Mouse (Mus musculus): ENCODE measurements around the gene Ctnnb1. TPM values are rescaled to one million over a fixed set of nuclear protein-coding genes. Genes with fewer than 3 reads are reported as not detected.

Ctnnb1 gene
- polyA plus RNA-seq, 1 experiment from 2014 or later: 629 TPM

DNA sequence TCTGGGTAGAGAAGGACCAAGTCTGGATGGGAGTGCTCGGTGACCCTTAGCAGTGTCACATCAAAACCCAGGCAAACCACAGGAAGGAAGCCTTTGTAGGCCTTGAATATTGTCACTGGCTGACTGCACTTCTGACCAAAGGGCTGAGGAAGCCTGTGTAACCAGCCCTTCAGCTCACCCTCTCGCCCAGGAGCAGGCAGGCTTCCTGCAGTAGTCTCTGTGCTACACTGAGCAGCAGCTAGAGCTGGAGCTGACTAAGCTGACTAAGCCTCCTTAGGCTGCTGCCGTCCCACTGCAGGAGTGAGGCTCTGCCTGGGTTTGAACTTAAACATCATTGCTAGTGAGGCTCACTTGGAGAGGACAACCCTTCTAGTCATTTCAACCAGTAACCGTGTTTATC, 31.6 kb downstream of the Ctnnb1 start:
- H3K4me3 ChIP-seq (ENCODE audit: low read depth, low read length): no peak overlapping the region
- no peak for DNase-seq (ENCODE audit: low spot score)
- no peak overlapping the region for H3K27ac ChIP-seq (ENCODE audit: low read depth)
- ATAC-seq (replicated peaks; ENCODE audit: low FRiP score, low TSS enrichment, low read depth): no peak
- 81% methylated on average over 4 of the region's 4 CpGs for WGBS
- no peak overlapping the region for H3K4me2 ChIP-seq (ENCODE audit: low read length)
- no peaks in the 10 kb centered on the region for H3K4me1 ChIP-seq (replicated peaks; ENCODE audit: control insufficient read depth, insufficient read depth, low read length)
- no peaks in the 10 kb centered on the region for H3K27me3 ChIP-seq (replicated peaks; ENCODE audit: control insufficient read depth, insufficient read depth, low read length)
- H3K9me3 ChIP-seq (ENCODE audit: control insufficient read depth, low read length): no peaks in the 10 kb centered on the region
- peaks cover 99% of the 10 kb centered on the region for H3K36me3 ChIP-seq (ENCODE audit: control insufficient read depth, insufficient read depth, low read length)
- no peak overlapping the region for H3K9ac ChIP-seq (ENCODE audit: low read length)

DNA sequence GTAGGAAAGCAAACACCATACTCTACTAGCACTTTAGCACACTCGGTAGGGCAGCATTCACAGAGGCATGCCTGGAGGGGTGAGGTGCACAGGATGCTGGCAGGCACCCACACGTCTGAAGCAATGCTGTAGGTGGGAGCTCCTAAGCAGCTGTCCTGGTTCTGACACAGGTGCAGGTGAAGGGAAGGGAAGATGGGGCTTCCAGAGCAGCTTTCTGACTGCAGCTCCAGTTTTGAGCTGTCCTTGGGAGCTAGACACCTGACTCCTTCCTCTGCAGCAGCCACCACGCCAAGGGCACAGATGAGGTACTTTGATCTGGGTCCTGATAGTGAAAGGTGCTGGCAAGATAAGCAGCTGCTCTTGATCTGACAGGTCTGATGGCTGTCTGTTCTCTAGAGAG, 32.5 kb downstream of the Ctnnb1 start:
- no peak overlapping the region for H3K27ac ChIP-seq (ENCODE audit: low read depth)
- ATAC-seq (replicated peaks; ENCODE audit: low FRiP score, low TSS enrichment, low read depth) (no peak), DNase-seq (ENCODE audit: low spot score) (no peak)
- no peak overlapping the region for H3K4me2 ChIP-seq (ENCODE audit: low read length)
- no peak overlapping the region for H3K4me3 ChIP-seq (ENCODE audit: low read depth, low read length)
- H3K4me1 ChIP-seq (replicated peaks; ENCODE audit: control insufficient read depth, insufficient read depth, low read length): no peaks in the 10 kb centered on the region
- H3K36me3 ChIP-seq (ENCODE audit: control insufficient read depth, insufficient read depth, low read length): peaks cover 99% of the 10 kb centered on the region
- no peaks in the 10 kb centered on the region for H3K27me3 ChIP-seq (replicated peaks; ENCODE audit: control insufficient read depth, insufficient read depth, low read length)
- 69% methylated on average over 3 of the region's 3 CpGs for WGBS
- no peaks in the 10 kb centered on the region for H3K9me3 ChIP-seq (ENCODE audit: control insufficient read depth, low read length)
- H3K9ac ChIP-seq (ENCODE audit: low read length): no peak overlapping the region

DNA sequence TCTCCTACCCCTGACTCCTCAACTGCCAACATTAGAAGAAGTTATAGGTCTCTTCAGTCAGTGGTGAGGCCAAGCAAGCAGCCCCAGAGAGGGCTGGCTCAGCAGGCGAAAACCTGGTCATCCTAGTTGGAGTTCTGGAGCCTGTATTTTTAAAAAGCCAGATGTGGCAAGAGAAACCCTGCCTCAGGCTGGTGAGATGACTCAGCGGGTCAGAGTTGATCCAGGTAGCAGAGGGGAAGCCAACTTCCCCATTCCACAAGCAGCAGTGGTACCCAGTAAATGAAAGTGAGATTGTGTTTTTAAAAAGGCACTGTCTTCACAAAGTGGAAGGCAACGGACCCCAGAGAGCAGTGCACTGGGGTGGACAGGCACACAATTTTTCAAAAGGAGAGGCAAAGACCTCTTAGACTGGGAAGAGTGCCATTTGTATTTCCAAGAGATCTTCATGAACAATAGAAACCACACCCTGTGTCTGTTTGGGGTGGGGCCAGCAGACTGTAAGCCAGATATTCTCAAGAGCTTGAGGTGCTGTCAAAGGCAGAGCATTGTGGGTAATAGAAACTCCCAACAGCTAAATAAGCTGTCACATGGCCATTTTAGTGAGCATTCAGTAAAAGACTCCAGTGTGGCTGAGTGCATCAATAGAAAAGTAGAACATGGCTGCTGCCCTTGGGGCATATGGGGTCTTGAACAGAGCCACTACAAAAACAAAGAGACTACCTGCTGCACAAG, 33.1 kb downstream of the Ctnnb1 start:
- WGBS: 79% methylated on average over 3 of the region's 3 CpGs
- H3K27me3 ChIP-seq (replicated peaks; ENCODE audit: control insufficient read depth, insufficient read depth, low read length): no peaks in the 10 kb centered on the region
- H3K4me3 ChIP-seq (ENCODE audit: low read depth, low read length): no peak overlapping the region
- H3K4me1 ChIP-seq (replicated peaks; ENCODE audit: control insufficient read depth, insufficient read depth, low read length): no peaks in the 10 kb centered on the region
- no peak overlapping the region for H3K9ac ChIP-seq (ENCODE audit: low read length)
- no peak overlapping the region for H3K4me2 ChIP-seq (ENCODE audit: low read length)
- DNase-seq (ENCODE audit: low spot score) (no peak), ATAC-seq (replicated peaks; ENCODE audit: low FRiP score, low TSS enrichment, low read depth) (no peak)
- no peak overlapping the region for H3K27ac ChIP-seq (ENCODE audit: low read depth)
- peaks cover 99% of the 10 kb centered on the region for H3K36me3 ChIP-seq (ENCODE audit: control insufficient read depth, insufficient read depth, low read length)
- H3K9me3 ChIP-seq (ENCODE audit: control insufficient read depth, low read length): no peaks in the 10 kb centered on the region

GRCm38 (mm10) chr9:120963104-120963503, 34.1 kb downstream of the Ctnnb1 start:
- no peak overlapping the region for H3K9ac ChIP-seq (ENCODE audit: low read length)
- H3K9me3 ChIP-seq (ENCODE audit: control insufficient read depth, low read length): no peaks in the 10 kb centered on the region
- ATAC-seq (replicated peaks; ENCODE audit: low FRiP score, low TSS enrichment, low read depth) (no peak), DNase-seq (ENCODE audit: low spot score) (no peak)
- peaks cover 97% of the 10 kb centered on the region for H3K36me3 ChIP-seq (ENCODE audit: control insufficient read depth, insufficient read depth, low read length)
- H3K27me3 ChIP-seq (replicated peaks; ENCODE audit: control insufficient read depth, insufficient read depth, low read length): no peaks in the 10 kb centered on the region
- no peak overlapping the region for H3K27ac ChIP-seq (ENCODE audit: low read depth)
- H3K4me2 ChIP-seq (ENCODE audit: low read length): no peak overlapping the region
- H3K4me3 ChIP-seq (ENCODE audit: low read depth, low read length): no peak overlapping the region
- WGBS: 73% methylated on average over 4 of the region's 4 CpGs
- H3K4me1 ChIP-seq (replicated peaks; ENCODE audit: control insufficient read depth, insufficient read depth, low read length): no peaks in the 10 kb centered on the region

- Histone ChIP-seq H3K9me3 (ENCODE audit: control insufficient read depth, low read length) (no peaks in the 10 kb centered on the region), H3K4me2 (ENCODE audit: low read length) (no peak overlapping the region), H3K27me3 (replicated peaks; ENCODE audit: control insufficient read depth, insufficient read depth, low read length) (no peaks in the 10 kb centered on the region), H3K4me1 (replicated peaks; ENCODE audit: control insufficient read depth, insufficient read depth, low read length) (no peaks in the 10 kb centered on the region), H3K4me3 (ENCODE audit: low read depth, low read length) (no peak overlapping the region), H3K36me3 (ENCODE audit: control insufficient read depth, insufficient read depth, low read length) (peaks cover 97% of the 10 kb centered on the region), H3K27ac (ENCODE audit: low read depth) (no peak overlapping the region), H3K9ac (ENCODE audit: low read length) (no peak overlapping the region)
- WGBS: 98% methylated on average over 3 of the region's 3 CpGs
- DNase-seq (ENCODE audit: low spot score) (no peak), ATAC-seq (replicated peaks; ENCODE audit: low FRiP score, low TSS enrichment, low read depth) (no peak)
Measured at GRCm38 (mm10) chr9:120963720-120964119, 34.7 kb downstream of the Ctnnb1 start.

GRCm38 (mm10) chr9:120964224-120964623, 35.2 kb downstream of the Ctnnb1 start:
- H3K27me3 ChIP-seq (replicated peaks; ENCODE audit: control insufficient read depth, insufficient read depth, low read length): no peaks in the 10 kb centered on the region
- no peak overlapping the region for H3K4me3 ChIP-seq (ENCODE audit: low read depth, low read length)
- 81% methylated on average over 5 of the region's 5 CpGs for WGBS
- H3K9me3 ChIP-seq (ENCODE audit: control insufficient read depth, low read length): no peaks in the 10 kb centered on the region
- H3K27ac ChIP-seq (ENCODE audit: low read depth): no peak overlapping the region
- H3K4me2 ChIP-seq (ENCODE audit: low read length): no peak overlapping the region
- H3K36me3 ChIP-seq (ENCODE audit: control insufficient read depth, insufficient read depth, low read length): peaks cover 97% of the 10 kb centered on the region
- no peak for ATAC-seq (replicated peaks; ENCODE audit: low FRiP score, low TSS enrichment, low read depth)
- no peaks in the 10 kb centered on the region for H3K4me1 ChIP-seq (replicated peaks; ENCODE audit: control insufficient read depth, insufficient read depth, low read length)
- H3K9ac ChIP-seq (ENCODE audit: low read length): no peak overlapping the region
- no peak for DNase-seq (ENCODE audit: low spot score)

- 85% methylated on average over 10 of the region's 10 CpGs for WGBS
- no peak overlapping the region for H3K4me2 ChIP-seq (ENCODE audit: low read length)
- H3K9ac ChIP-seq (ENCODE audit: low read length): no peak overlapping the region
- no peaks in the 10 kb centered on the region for H3K27me3 ChIP-seq (replicated peaks; ENCODE audit: control insufficient read depth, insufficient read depth, low read length)
- ATAC-seq (replicated peaks; ENCODE audit: low FRiP score, low TSS enrichment, low read depth) (no peak), DNase-seq (ENCODE audit: low spot score) (no peak)
- H3K4me1 ChIP-seq (replicated peaks; ENCODE audit: control insufficient read depth, insufficient read depth, low read length): no peaks in the 10 kb centered on the region
- no peak overlapping the region for H3K27ac ChIP-seq (ENCODE audit: low read depth)
- H3K4me3 ChIP-seq (ENCODE audit: low read depth, low read length): no peak overlapping the region
- peaks cover 94% of the 10 kb centered on the region for H3K36me3 ChIP-seq (ENCODE audit: control insufficient read depth, insufficient read depth, low read length)
- no peaks in the 10 kb centered on the region for H3K9me3 ChIP-seq (ENCODE audit: control insufficient read depth, low read length)
Measured at GRCm38 (mm10) chr9:120965007-120965406, 36.0 kb downstream of the Ctnnb1 start.

DNA sequence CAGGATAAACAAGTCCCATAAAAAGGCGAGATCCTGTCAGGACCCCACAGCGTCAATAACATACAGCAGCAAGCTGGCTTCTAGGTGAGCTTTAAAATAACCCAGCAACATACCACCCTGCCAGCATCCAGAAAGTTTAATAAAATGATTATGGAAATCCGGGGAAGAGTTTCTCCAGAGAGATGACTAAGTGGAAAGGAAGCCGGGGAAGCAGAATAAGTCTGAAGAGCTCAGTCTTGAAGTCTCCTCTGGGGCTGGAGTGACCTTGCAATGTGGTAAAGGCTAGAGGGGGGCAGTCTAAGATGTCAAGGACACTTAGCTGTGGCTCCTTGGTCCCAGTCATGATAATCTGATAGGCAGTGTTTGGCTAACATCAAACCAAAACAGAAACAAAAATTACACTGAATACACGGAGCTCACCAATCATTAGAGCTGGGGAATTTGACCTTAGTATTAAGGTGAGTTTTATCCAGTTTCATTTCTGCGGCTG, 44.1 kb downstream of the Ctnnb1 start:
- Histone ChIP-seq H3K4me1 (replicated peaks; ENCODE audit: control insufficient read depth, insufficient read depth, low read length) (peaks cover 6% of the 10 kb centered on the region; the same call in 1 of the 2 replicates), H3K27me3 (replicated peaks; ENCODE audit: control insufficient read depth, insufficient read depth, low read length) (no peaks in the 10 kb centered on the region), H3K9ac (ENCODE audit: low read length) (no peak overlapping the region), H3K36me3 (ENCODE audit: control insufficient read depth, insufficient read depth, low read length) (peaks cover 16% of the 10 kb centered on the region; the same call in 1 of the 2 replicates), H3K4me3 (ENCODE audit: low read depth, low read length) (no peak overlapping the region), H3K9me3 (ENCODE audit: control insufficient read depth, low read length) (no peaks in the 10 kb centered on the region), H3K4me2 (ENCODE audit: low read length) (no peak overlapping the region), H3K27ac (ENCODE audit: low read depth) (no peak overlapping the region)
- ATAC-seq (replicated peaks; ENCODE audit: low FRiP score, low TSS enrichment, low read depth): no peak
- WGBS: 64% methylated on average over 6 of the region's 6 CpGs
- DNase-seq (ENCODE audit: low spot score): no peak

DNA sequence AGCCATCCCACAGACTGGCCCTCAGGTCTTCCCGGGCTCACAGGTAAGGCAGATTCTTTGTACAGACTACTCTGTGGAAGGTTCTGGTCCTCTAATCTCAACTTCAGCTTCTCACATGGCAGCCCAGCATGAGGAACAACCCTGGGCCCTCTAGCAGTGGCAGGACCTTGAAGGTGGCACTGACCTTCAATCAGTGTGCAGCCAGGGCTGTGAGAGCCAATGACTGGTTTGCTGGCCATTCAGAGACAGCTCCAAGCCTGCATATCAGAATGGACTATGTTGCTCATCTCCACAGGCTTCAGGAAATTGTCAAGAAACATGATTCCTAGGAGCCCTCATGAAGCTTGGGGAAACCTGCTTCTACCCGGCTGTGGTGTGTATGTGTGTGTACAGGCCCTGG, 45.2 kb downstream of the Ctnnb1 start:
- WGBS: 70% methylated on average over 2 of the region's 2 CpGs

More for the DNA sequence above, 45.2 kb downstream of the Ctnnb1 start:
- Histone ChIP-seq H3K9me3 (ENCODE audit: control insufficient read depth, low read length) (no peaks in the 10 kb centered on the region), H3K9ac (ENCODE audit: low read length) (no peak overlapping the region), H3K27me3 (replicated peaks; ENCODE audit: control insufficient read depth, insufficient read depth, low read length) (no peaks in the 10 kb centered on the region), H3K4me2 (ENCODE audit: low read length) (no peak overlapping the region), H3K27ac (ENCODE audit: low read depth) (no peak overlapping the region), H3K36me3 (ENCODE audit: control insufficient read depth, insufficient read depth, low read length) (peaks cover 5% of the 10 kb centered on the region; the same call in 1 of the 2 replicates), H3K4me3 (ENCODE audit: low read depth, low read length) (no peak overlapping the region), H3K4me1 (replicated peaks; ENCODE audit: control insufficient read depth, insufficient read depth, low read length) (peaks cover 6% of the 10 kb centered on the region; the same call in 1 of the 2 replicates)
- ATAC-seq (replicated peaks; ENCODE audit: low FRiP score, low TSS enrichment, low read depth) (no peak), DNase-seq (ENCODE audit: low spot score) (no peak)
